ENCODE assay signal across 9 mouse cellular contexts in genomic region chr2:145884913-145885785, GRCm38 (mm10). TPM values are rescaled to one million over a fixed set of nuclear protein-coding genes. Genes with fewer than 3 reads are reported as not detected.
A peak's percentile ranks its signal among the peaks of the same experiment; 100 is the strongest.
DNase-seq lines count a peak whose midpoint lies in the region; ATAC-seq and TF ChIP-seq lines count a peak whose summit lies in the region.
"Had no signal": no experiment of that assay in that cellular context is flagged by ENCODE, and none has a peak within 500 bp of the region (broad histone marks: within the 10 kb centered on the region; RNA-seq: fewer than 3 reads in every experiment).

No protein-coding gene starts in this region.

- no peak overlapping the region for H3K4me2 ChIP-seq in midbrain, embryonic 14.5 days (ENCODE audit: low read length)
- H3K4me2 ChIP-seq in midbrain, embryonic 16.5 days (ENCODE audit: low read length), result no peak overlapping the region
- H3K4me2 ChIP-seq in limb, embryonic 14.5 days (replicated peaks; ENCODE audit: low read depth, low read length, severe bottlenecking), result no peak overlapping the region

- H3K36me3 ChIP-seq in midbrain, embryonic 14.5 days (ENCODE audit: control insufficient read depth, insufficient read depth, low read length), result peaks cover 13% of the 10 kb centered on the region
- peaks cover 6% of the 10 kb centered on the region; the same call in 1 of the 2 replicates for H3K36me3 ChIP-seq in midbrain, embryonic 16.5 days (ENCODE audit: control insufficient read depth, insufficient read depth, low read length)
- H3K36me3 ChIP-seq in limb, embryonic 14.5 days (ENCODE audit: control insufficient read depth, insufficient read depth, low read length), result peaks cover 53% of the 10 kb centered on the region

- no peak overlapping the region for H3K4me3 ChIP-seq in midbrain, embryonic 14.5 days (replicated peaks; ENCODE audit: low read depth, low read length)
- H3K4me3 ChIP-seq in midbrain, embryonic 16.5 days (ENCODE audit: low read depth, low read length), result no peak overlapping the region
- no peak overlapping the region for H3K4me3 ChIP-seq in embryonic fibroblast, embryonic 13.5 days (ENCODE audit: insufficient read depth, low read length)
- no peak overlapping the region for H3K4me3 ChIP-seq in limb, embryonic 14.5 days (replicated peaks; ENCODE audit: low read length)
- H3K4me3 ChIP-seq in cerebellum, adult 2 months (replicated peaks; ENCODE audit: insufficient read depth, low read depth, low read length), result no peak overlapping the region
- H3K4me3 ChIP-seq: megakaryocyte, embryonic 14.5 days had no signal

- TF ChIP-seq POLR2A in embryonic fibroblast, embryonic 13.5 days (IDR thresholded peaks at IDR 0.05; ENCODE audit: low read depth, low read length), result no peak
- no peak for TF ChIP-seq POLR2A in limb, embryonic 14.5 days (IDR thresholded peaks at IDR 0.05; ENCODE audit: borderline replicate concordance, extremely low read depth, insufficient read depth, insufficient read length)
- TF ChIP-seq POLR2A in cerebellum, adult 2 months (IDR thresholded peaks at IDR 0.05; ENCODE audit: borderline replicate concordance, insufficient read depth, low read length), result no peak

- no peaks in the 10 kb centered on the region for H3K9me3 ChIP-seq in midbrain, embryonic 14.5 days (ENCODE audit: control insufficient read depth, low read length)
- no peaks in the 10 kb centered on the region for H3K9me3 ChIP-seq in midbrain, embryonic 16.5 days (replicated peaks; ENCODE audit: control insufficient read depth, low read length, poor library complexity, severe bottlenecking)
- no peaks in the 10 kb centered on the region for H3K9me3 ChIP-seq in limb, embryonic 14.5 days (ENCODE audit: control insufficient read depth, low read length)
- H3K9me3 ChIP-seq: megakaryocyte, embryonic 14.5 days had no signal

- TF ChIP-seq CTCF in embryonic fibroblast, embryonic 13.5 days (IDR thresholded peaks at IDR 0.05; ENCODE audit: borderline replicate concordance, insufficient read depth, low read length), result no peak
- no peak for TF ChIP-seq CTCF in cerebellum, adult 2 months (IDR thresholded peaks at IDR 0.05; ENCODE audit: borderline replicate concordance, insufficient read depth, low read depth, low read length)

- WGBS in midbrain, embryonic 14.5 days, result 81% methylated on average over 14 of the region's 14 CpGs
- WGBS in midbrain, embryonic 16.5 days, result 79% methylated on average over 14 of the region's 14 CpGs
- WGBS in limb, embryonic 14.5 days, result 52% methylated on average over 14 of the region's 14 CpGs
- WGBS in cerebellum, adult 2 months, result 77% methylated on average over 14 of the region's 14 CpGs

- H3K4me1 ChIP-seq in midbrain, embryonic 14.5 days (ENCODE audit: control insufficient read depth, insufficient read depth, low read length), result no peaks in the 10 kb centered on the region
- H3K4me1 ChIP-seq in midbrain, embryonic 16.5 days (ENCODE audit: control insufficient read depth, insufficient read depth, low read length), result no peaks in the 10 kb centered on the region
- peaks cover 31% of the 10 kb centered on the region for H3K4me1 ChIP-seq in embryonic fibroblast, embryonic 13.5 days (ENCODE audit: control insufficient read depth, insufficient read depth, low read length)
- peaks cover 73% of the 10 kb centered on the region for H3K4me1 ChIP-seq in limb, embryonic 14.5 days (ENCODE audit: control insufficient read depth, insufficient read depth, low read length)
- no peaks in the 10 kb centered on the region; the same call in 1 of the 2 replicates for H3K4me1 ChIP-seq in cerebellum, adult 2 months (ENCODE audit: control insufficient read depth, insufficient read depth, low read length)

- H3K9ac ChIP-seq in midbrain, embryonic 14.5 days (replicated peaks; ENCODE audit: low read length), result no peak overlapping the region
- H3K9ac ChIP-seq in midbrain, embryonic 16.5 days (ENCODE audit: low read depth, low read length), result no peak overlapping the region
- H3K9ac ChIP-seq in limb, embryonic 14.5 days (ENCODE audit: low read depth, low read length, severe bottlenecking), result no peak overlapping the region

- 0 out of 2 replicates have a peak overlapping the region, but pooled peaks have one; percentile 5 for H3K27ac ChIP-seq in midbrain, embryonic 14.5 days (replicated peaks; ENCODE audit: low read depth, low read length)
- H3K27ac ChIP-seq in midbrain, embryonic 16.5 days (ENCODE audit: low read length), result no peak overlapping the region
- H3K27ac ChIP-seq in embryonic fibroblast, embryonic 13.5 days (ENCODE audit: insufficient read depth, low read length), result peak overlapping the region; percentile 85
- peak overlapping the region; percentile 40 for H3K27ac ChIP-seq in limb, embryonic 14.5 days (replicated peaks; ENCODE audit: low read depth, low read length)
- H3K27ac ChIP-seq in cerebellum, adult 2 months (ENCODE audit: insufficient read depth, low read length), result no peak overlapping the region; the same call in 1 of the 2 replicates

- no peak for ATAC-seq in midbrain, embryonic 14.5 days (ENCODE audit: low FRiP score, low TSS enrichment)
- ATAC-seq in midbrain, embryonic 16.5 days, result no peak
- ATAC-seq in limb, embryonic 14.5 days (ENCODE audit: low FRiP score, low read depth), result no peak

- no peak for DNase-seq in midbrain, embryonic 14.5 days
- peak; percentile 65 to 71 for DNase-seq in heart, postnatal 10 days
- DNase-seq in limb, embryonic 14.5 days (ENCODE audit: low spot score), result peak; percentile 17
- no peak for DNase-seq in cerebellum, postnatal 4 days (ENCODE audit: low spot score in 2 of 2)
- no peak for DNase-seq in cerebellum, adult 2 months
- DNase-seq in ovary, adult 18-20 months (ENCODE audit: low spot score), result no peak

- intact Hi-C loops in heart, postnatal 10 days (cut with DNase I), result loop anchor here (2.0 kb wide), 1 partner anchor 52 kb away; no protein-coding TSS in a partner anchor

- H3K27me3 ChIP-seq in midbrain, embryonic 14.5 days (ENCODE audit: control insufficient read depth, insufficient read depth, low read length), result no peaks in the 10 kb centered on the region
- H3K27me3 ChIP-seq in midbrain, embryonic 16.5 days (ENCODE audit: control insufficient read depth, insufficient read depth, low read depth, low read length), result no peaks in the 10 kb centered on the region
- H3K27me3 ChIP-seq in limb, embryonic 14.5 days (ENCODE audit: control insufficient read depth, insufficient read depth, low read length), result no peaks in the 10 kb centered on the region
- H3K27me3 ChIP-seq in cerebellum, adult 2 months (ENCODE audit: control insufficient read depth, insufficient read depth, low read length), result no peaks in the 10 kb centered on the region
- H3K27me3 ChIP-seq: megakaryocyte, embryonic 14.5 days had no signal

RNA-seq across cellular contexts. Expression of gene Naa20, which starts 16.8 kb away (rescaled TPM):
- 128 and 134 TPM in 2 replicates for polyA plus RNA-seq in midbrain, embryonic 14.5 days (2014; fragmentation: Nextera tagmentation; extraction: Ambion mirVana)
- polyA plus RNA-seq in midbrain, embryonic 16.5 days (2015; fragmentation: Nextera tagmentation; extraction: Ambion mirVana), result 122 TPM in 2 replicates
- polyA plus RNA-seq in embryonic fibroblast, embryonic 13.5 days (2011; ENCODE audit: insufficient read length, low read depth, missing spikeins), result 107 and 122 TPM in 2 replicates
- 100 to 1,000 TPM; 109 to 110 TPM for total RNA-seq in heart, postnatal 10 days (2021)
- 80.7 and 103 TPM in 2 replicates for polyA plus RNA-seq in limb, embryonic 14.5 days (2012; rRNA removed)
- polyA plus RNA-seq in limb, embryonic 14.5 days (2014; fragmentation: Nextera tagmentation; extraction: Ambion mirVana), result 186 and 189 TPM in 2 replicates
- polyA plus RNA-seq in cerebellum, adult 2 months (2012; rRNA removed), result 96.3 and 101 TPM in 2 replicates

RNA-seq across cellular contexts. Expression of gene Cfap61, which starts 49.4 kb away (rescaled TPM):
- 1.1 and 1.7 TPM in 2 replicates for polyA plus RNA-seq in midbrain, embryonic 14.5 days (2014; fragmentation: Nextera tagmentation; extraction: Ambion mirVana)
- 2.9 and 4.7 TPM in 2 replicates for polyA plus RNA-seq in midbrain, embryonic 16.5 days (2015; fragmentation: Nextera tagmentation; extraction: Ambion mirVana)
- polyA plus RNA-seq in embryonic fibroblast, embryonic 13.5 days (2011; ENCODE audit: insufficient read length, low read depth, missing spikeins), result 0.33 and 0.60 TPM in 2 replicates
- 1 to 10 TPM; 1.0 to 1.7 TPM for total RNA-seq in heart, postnatal 10 days (2021)
- 0.09 and 0.15 TPM in 2 replicates for polyA plus RNA-seq in limb, embryonic 14.5 days (2012; rRNA removed)
- 0.29 TPM in 1 of 2 replicates, not detected in the other for polyA plus RNA-seq in limb, embryonic 14.5 days (2014; fragmentation: Nextera tagmentation; extraction: Ambion mirVana)
- 1.0 and 1.5 TPM in 2 replicates for polyA plus RNA-seq in cerebellum, adult 2 months (2012; rRNA removed)

RNA-seq across cellular contexts. Expression of gene Crnkl1, which starts 49.7 kb away (rescaled TPM):
- polyA plus RNA-seq in midbrain, embryonic 14.5 days (2014; fragmentation: Nextera tagmentation; extraction: Ambion mirVana), result 27.7 and 33.5 TPM in 2 replicates
- 19.1 and 24.6 TPM in 2 replicates for polyA plus RNA-seq in midbrain, embryonic 16.5 days (2015; fragmentation: Nextera tagmentation; extraction: Ambion mirVana)
- 23.7 and 24.9 TPM in 2 replicates for polyA plus RNA-seq in embryonic fibroblast, embryonic 13.5 days (2011; ENCODE audit: insufficient read length, low read depth, missing spikeins)
- 10 to 100 TPM; 18.3 to 21.0 TPM for total RNA-seq in heart, postnatal 10 days (2021)
- polyA plus RNA-seq in limb, embryonic 14.5 days (2012; rRNA removed), result 13.3 and 17.2 TPM in 2 replicates
- 23.7 and 29.5 TPM in 2 replicates for polyA plus RNA-seq in limb, embryonic 14.5 days (2014; fragmentation: Nextera tagmentation; extraction: Ambion mirVana)
- 10.2 and 10.6 TPM in 2 replicates for polyA plus RNA-seq in cerebellum, adult 2 months (2012; rRNA removed)

Comparison
In these comparisons a context has a peak if more than half of its experiments do, and no peak if none do; other contexts are left out.
1. H3K27ac ChIP-seq: peak in midbrain, embryonic 14.5 days (single experiment), embryonic fibroblast, embryonic 13.5 days (single experiment) and limb, embryonic 14.5 days (single experiment); none in midbrain, embryonic 16.5 days (single experiment) and cerebellum, adult 2 months (single experiment).
2. DNase-seq: peak in heart, postnatal 10 days (2 of 2) and limb, embryonic 14.5 days (single experiment); none in midbrain, embryonic 14.5 days (single experiment), cerebellum, postnatal 4 days (0 of 2), cerebellum, adult 2 months (0 of 2) and ovary, adult 18-20 months (single experiment).